Mouse (Mus musculus) c-Kit-negative CD71-positive TER-119-positive erythroid progenitor cells, embryonic 14.5 days (primary cell): ENCODE data around the gene Gcsam.

Experiments
- DNase-seq: peaks from one replicate; pipeline ENCODE4 v3.0.0-alpha.2; 2013; ENCODE audit warnings: low read depth, low spot score

Gene Gcsam

GRCm38 (mm10) chr16:45610267-45610666 is at the start of gene Gcsam:
Gcsam (plus strand) TSS chr16:45610380.
- DNase-seq, result no peak

GRCm38 (mm10) chr16:45561747-45562146 is 48.4 kb upstream of the Gcsam start:
- no peak for DNase-seq

GRCm38 (mm10) chr16:45572307-45572706 is 37.9 kb upstream of the Gcsam start:
- DNase-seq, result peak; percentile 2

- DNase-seq, result no peak
Measured at GRCm38 (mm10) chr16:45579883-45580282, 30.3 kb upstream of the Gcsam start.

GRCm38 (mm10) chr16:45582512-45582911 is 27.7 kb upstream of the Gcsam start:
- DNase-seq, result no peak

GRCm38 (mm10) chr16:45593656-45594055 is 16.5 kb upstream of the Gcsam start:
- no peak for DNase-seq

- DNase-seq, result no peak
Measured at GRCm38 (mm10) chr16:45595494-45595893, 14.7 kb upstream of the Gcsam start.

GRCm38 (mm10) chr16:45608481-45608954 is 1.7 kb upstream of the Gcsam start:
- DNase-seq, result no peak

- DNase-seq, result no peak
Measured at GRCm38 (mm10) chr16:45609300-45609699, 880 bp upstream of the Gcsam start.

- DNase-seq, result no peak
Measured at GRCm38 (mm10) chr16:45613247-45613646, 3.1 kb downstream of the Gcsam start.

- DNase-seq, result no peak
Measured at GRCm38 (mm10) chr16:45615944-45616343, 5.8 kb downstream of the Gcsam start.

- DNase-seq, result no peak
Measured at GRCm38 (mm10) chr16:45619751-45620375, 9.7 kb downstream of the Gcsam start.

GRCm38 (mm10) chr16:45623230-45623629 is 13.1 kb downstream of the Gcsam start:
- DNase-seq, result no peak

- no peak for DNase-seq
Measured at GRCm38 (mm10) chr16:45624791-45625190, 14.6 kb downstream of the Gcsam start.

- DNase-seq, result no peak
Measured at GRCm38 (mm10) chr16:45625342-45625741, 15.2 kb downstream of the Gcsam start.

- DNase-seq, result no peak
Measured at GRCm38 (mm10) chr16:45629497-45630105, 19.4 kb downstream of the Gcsam start.

GRCm38 (mm10) chr16:45630347-45630960 is 20.3 kb downstream of the Gcsam start:
- no peak for DNase-seq

- no peak for DNase-seq
Measured at GRCm38 (mm10) chr16:45632420-45632819, 22.2 kb downstream of the Gcsam start.

- DNase-seq, result no peak
Measured at GRCm38 (mm10) chr16:45635826-45636225, 25.6 kb downstream of the Gcsam start.

GRCm38 (mm10) chr16:45640070-45640762 is 30.0 kb downstream of the Gcsam start:
- no peak for DNase-seq

GRCm38 (mm10) chr16:45641301-45641700 is 31.1 kb downstream of the Gcsam start:
- no peak for DNase-seq

GRCm38 (mm10) chr16:45643944-45644343 is 33.8 kb downstream of the Gcsam start:
- no peak for DNase-seq
